Mouse (Mus musculus) intestine, embryonic 14.5 days (tissue): ENCODE measurements around the gene Mybphl. TPM values are rescaled to one million over a fixed set of nuclear protein-coding genes. Genes with fewer than 3 reads are reported as not detected.

ENCODE experiments used
- ATAC-seq: fragments of 200-750 bp; cut with Nextera tagmentation; replicated peaks from 2 replicates; pipeline ENCODE4 v1.8.0; 2017; ENCODE audit warnings: low read depth, moderate number of reproducible peaks, moderate TSS enrichment, moderate library complexity; ENCODE audit not compliant: low FRiP score, low TSS enrichment
- DNase-seq: peaks from one replicate; pipeline ENCODE4 v3.0.0-alpha.2; 2018; ENCODE audit warnings: low spot score
- H3K27ac ChIP-seq: fragments of 300-500 bp; sonication (generic); 2 replicates; pipeline ENCODE4 v1.5.1; 2014; ENCODE audit warnings: low read depth, mild to moderate bottlenecking, control low read depth
- H3K27me3 ChIP-seq: fragments of 300-500 bp; sonication (generic); replicated peaks from 2 replicates; pipeline ENCODE4 v1.6.1; 2014; ENCODE audit warnings: low read length, control low read depth; ENCODE audit not compliant: control insufficient read depth, insufficient read depth
- H3K36me3 ChIP-seq: fragments of 300-500 bp; sonication (generic); 2 replicates; pipeline ENCODE4 v1.6.1; 2014; ENCODE audit warnings: low read length, control low read depth; ENCODE audit not compliant: control insufficient read depth, insufficient read depth
- H3K4me1 ChIP-seq: fragments of 300-500 bp; sonication (generic); replicated peaks from 2 replicates; pipeline ENCODE4 v1.6.1; 2014; ENCODE audit warnings: low read length, control low read depth, mixed read lengths; ENCODE audit not compliant: control insufficient read depth, insufficient read depth
- H3K4me2 ChIP-seq: fragments of 300-500 bp; sonication (generic); 2 replicates; pipeline ENCODE4 v1.6.1; 2014; ENCODE audit warnings: low read length
- H3K4me3 ChIP-seq: fragments of 300-500 bp; sonication (generic); 2 replicates; pipeline ENCODE4 v1.5.1; 2014; ENCODE audit warnings: low read depth, low read length, control low read depth, mixed read lengths
- H3K9ac ChIP-seq: fragments of 300-500 bp; sonication (generic); 2 replicates; pipeline ENCODE4 v1.6.1; 2014; ENCODE audit warnings: mild to moderate bottlenecking, low read length
- H3K9me3 ChIP-seq: fragments of 300-500 bp; sonication (generic); 2 replicates; pipeline ENCODE4 v1.6.1; 2016; ENCODE audit warnings: low read length, control low read depth; ENCODE audit not compliant: control insufficient read depth
- WGBS: fragments of 180-500 bp; shearing (Covaris S2); extraction: QIAGEN DNeasy Blood & Tissue Kit; methylation state at CpG from one replicate; pipeline ENCODE4 v1.1.7; 2014; 5-methylcytosine and 5-hydroxymethylcytosine counted together
- polyA plus RNA-seq: library from polyadenylated mRNA; unstranded; fragments of >200 nt; fragmentation: Nextera tagmentation; extraction: Ambion mirVana; gene quantifications from 2 replicates; pipeline ENCODE4 v1.2.1, GENCODE M21; 2014

Mybphl gene
- polyA plus RNA-seq, 1 experiment from 2014 or later, result not detected

DNA sequence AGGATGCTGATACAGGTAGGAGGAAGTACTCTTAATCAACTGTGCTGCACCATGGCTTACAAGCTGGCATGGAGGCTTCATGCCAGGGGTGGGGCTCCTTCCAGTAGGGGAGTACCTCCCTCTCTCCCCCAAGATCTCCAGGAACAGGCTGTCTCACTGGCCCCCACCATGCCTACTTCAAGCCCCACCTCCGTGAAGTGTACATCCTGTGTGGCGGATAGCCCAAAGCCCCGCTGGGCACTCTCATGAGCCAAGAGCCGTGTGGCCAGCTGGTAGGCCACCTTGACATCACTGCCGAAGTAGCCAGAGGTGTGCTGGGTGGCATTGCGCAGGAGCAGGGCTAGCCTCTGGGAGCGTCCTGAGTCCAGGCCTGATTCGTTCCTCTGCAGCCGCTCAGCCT, 33.6 kb downstream of the Mybphl start:
- DNase-seq, result no peak
- no peak overlapping the region for H3K9ac ChIP-seq
- H3K9me3 ChIP-seq, result no peaks in the 10 kb centered on the region
- 89% methylated on average over 9 of the region's 9 CpGs for WGBS
- ATAC-seq, result no peak
- H3K4me1 ChIP-seq, result no peaks in the 10 kb centered on the region
- H3K27ac ChIP-seq, result no peak overlapping the region
- H3K4me3 ChIP-seq, result no peak overlapping the region
- no peaks in the 10 kb centered on the region for H3K27me3 ChIP-seq
- no peak overlapping the region for H3K4me2 ChIP-seq
- peaks cover 6% of the 10 kb centered on the region for H3K36me3 ChIP-seq

DNA sequence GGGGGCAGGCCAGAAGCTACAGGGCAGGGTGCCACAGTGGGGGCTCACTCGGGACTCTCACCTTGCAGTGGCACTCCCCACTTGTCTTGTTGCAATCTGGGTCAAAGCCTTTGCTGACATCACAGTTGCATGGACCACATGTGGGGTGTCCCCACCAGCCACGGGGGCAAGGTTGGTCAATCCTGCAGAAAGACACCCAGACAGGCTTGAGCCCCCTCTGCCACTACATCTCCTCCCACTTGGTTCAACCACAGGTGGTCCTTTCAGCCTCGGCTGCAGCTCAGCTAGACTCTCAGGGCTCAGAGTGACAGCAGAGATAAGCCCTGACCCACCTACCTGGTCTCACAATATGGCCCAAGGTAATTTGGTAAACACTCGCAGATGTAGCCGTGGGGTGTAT, 35.7 kb downstream of the Mybphl start:
- Histone ChIP-seq H3K4me3 (no peak overlapping the region), H3K27me3 (no peaks in the 10 kb centered on the region), H3K36me3 (peaks cover 6% of the 10 kb centered on the region), H3K4me1 (no peaks in the 10 kb centered on the region), H3K27ac (no peak overlapping the region), H3K9ac (no peak overlapping the region), H3K4me2 (no peak overlapping the region), H3K9me3 (no peaks in the 10 kb centered on the region)
- ATAC-seq (no peak), DNase-seq (no peak)
- WGBS, result 83% methylated on average over 5 of the region's 5 CpGs

DNA sequence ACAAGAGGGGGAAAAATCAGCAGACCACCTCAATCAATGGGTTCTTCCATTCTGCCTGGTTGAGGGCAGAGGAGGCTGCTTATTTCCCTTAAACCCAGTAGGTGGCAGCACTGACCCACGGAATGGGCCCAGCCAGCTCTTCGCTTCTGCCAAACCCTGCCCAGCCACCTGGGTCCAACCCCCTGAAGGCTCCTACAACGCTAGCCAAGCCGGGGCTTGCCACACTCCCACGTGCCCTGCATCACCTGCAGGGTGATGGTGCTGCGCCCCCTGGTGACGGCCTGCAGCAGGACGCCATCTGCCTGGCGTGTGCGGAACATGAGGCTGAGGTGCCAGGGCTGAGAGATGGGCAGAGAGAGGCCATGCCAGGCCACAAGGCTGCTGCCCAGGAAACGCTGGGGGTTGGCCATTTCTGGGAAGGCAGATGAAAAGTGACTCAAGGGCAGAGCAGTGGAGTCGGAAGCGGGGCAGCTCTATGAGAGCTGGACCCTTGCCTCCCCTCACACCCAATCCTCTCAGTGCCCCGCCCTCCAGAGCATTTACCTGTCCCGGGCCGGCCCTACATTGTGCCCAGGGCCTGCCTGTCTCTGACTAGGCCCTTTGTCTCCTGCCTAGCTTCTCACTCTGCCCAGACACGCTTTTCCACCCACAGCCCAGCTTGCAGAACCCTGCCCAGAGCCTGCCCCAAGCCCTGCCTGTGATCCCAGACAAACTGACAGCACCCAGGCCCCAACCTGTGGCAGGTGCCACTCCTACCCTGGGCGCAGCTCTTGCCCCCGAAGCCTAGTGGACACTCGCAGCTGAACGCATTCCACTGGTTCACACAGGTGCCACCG, 37.2 kb downstream of the Mybphl start:
- 36% methylated on average over 22 of the region's 22 CpGs for WGBS
- no peaks in the 10 kb centered on the region for H3K27me3 ChIP-seq
- peak overlapping the region; percentile 38 for H3K4me2 ChIP-seq
- H3K9me3 ChIP-seq, result no peaks in the 10 kb centered on the region
- no peak overlapping the region for H3K4me3 ChIP-seq
- no peak overlapping the region for H3K9ac ChIP-seq
- H3K27ac ChIP-seq, result no peak overlapping the region
- peak; percentile 89 for DNase-seq
- peaks cover 11% of the 10 kb centered on the region; the same call in 1 of the 2 replicates for H3K36me3 ChIP-seq
- no peaks in the 10 kb centered on the region for H3K4me1 ChIP-seq
- peak; percentile 88 for ATAC-seq

DNA sequence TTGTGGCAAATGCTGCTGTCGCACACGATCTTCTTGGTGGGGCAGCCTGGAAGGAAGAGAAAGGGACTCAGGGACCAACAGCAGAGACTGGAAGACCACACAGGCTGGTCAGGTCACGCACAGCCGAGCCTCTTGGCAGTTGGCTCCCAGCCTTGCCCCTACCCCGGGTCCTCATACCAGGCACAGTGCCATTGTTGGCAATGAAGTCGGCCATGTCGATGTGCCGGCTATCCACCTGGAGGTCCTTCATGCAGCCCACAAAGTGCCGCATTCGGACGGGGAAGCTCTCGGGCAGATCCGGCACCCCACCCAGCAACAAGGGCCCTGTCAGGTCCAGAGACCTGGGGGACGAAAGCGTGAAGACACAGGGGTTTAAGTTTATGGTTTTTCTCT, 37.8 kb downstream of the Mybphl start:
- ATAC-seq, result no peak
- Histone ChIP-seq H3K4me1 (no peaks in the 10 kb centered on the region), H3K27ac (no peak overlapping the region), H3K4me3 (no peak overlapping the region), H3K27me3 (no peaks in the 10 kb centered on the region), H3K9ac (no peak overlapping the region), H3K36me3 (peaks cover 10% of the 10 kb centered on the region; the same call in 1 of the 2 replicates), H3K9me3 (no peaks in the 10 kb centered on the region), H3K4me2 (no peak overlapping the region)
- no peak for DNase-seq
- 92% methylated on average over 15 of the region's 15 CpGs for WGBS

DNA sequence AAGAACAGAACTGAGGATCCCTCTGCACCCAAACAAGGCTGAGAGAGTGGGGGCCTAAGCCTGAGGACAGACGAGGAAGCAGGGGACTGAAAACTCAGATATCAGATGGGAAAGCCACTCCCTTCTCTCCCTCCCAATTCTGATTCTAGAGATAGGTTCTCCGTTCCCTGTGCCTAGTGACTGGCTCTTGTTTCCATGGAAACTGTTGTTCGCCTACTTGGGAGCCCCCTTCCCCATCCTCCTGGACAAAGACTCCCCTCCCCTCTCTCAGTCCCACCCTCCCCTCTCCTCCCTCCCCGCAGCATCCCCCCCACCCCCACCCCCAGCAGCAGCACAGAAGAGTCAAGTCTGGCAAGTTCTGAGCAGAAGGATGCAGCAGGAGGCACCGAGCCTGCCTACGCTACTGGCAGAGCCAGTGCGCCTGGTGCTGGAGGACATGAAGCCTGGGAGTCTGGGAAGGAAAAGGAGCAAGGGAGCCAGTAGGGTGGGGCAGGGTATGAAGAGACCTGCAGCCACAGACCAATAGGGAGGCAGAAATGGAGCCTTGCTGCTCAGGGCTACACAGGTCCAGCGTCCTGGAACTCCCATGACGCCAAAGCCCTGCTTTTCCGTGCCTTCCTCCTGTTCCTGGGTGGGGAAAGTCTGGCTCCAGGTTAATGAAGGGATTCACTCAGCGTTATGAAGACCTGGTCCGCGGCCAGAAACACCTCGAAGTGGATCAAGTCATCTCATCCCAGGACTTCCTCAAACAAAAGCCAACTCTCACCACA, 41.0 kb downstream of the Mybphl start:
- Histone ChIP-seq H3K4me2 (no peak overlapping the region), H3K9me3 (no peaks in the 10 kb centered on the region), H3K9ac (no peak overlapping the region), H3K36me3 (0 out of 2 replicates have a peak, but pooled peaks cover 5% of the 10 kb centered on the region), H3K27me3 (no peaks in the 10 kb centered on the region), H3K4me1 (0 out of 2 replicates have a peak, but pooled peaks cover 4% of the 10 kb centered on the region), H3K27ac (no peak overlapping the region), H3K4me3 (no peak overlapping the region)
- 55% methylated on average over 13 of the region's 14 CpGs for WGBS
- ATAC-seq (no peak), DNase-seq (no peak)

DNA sequence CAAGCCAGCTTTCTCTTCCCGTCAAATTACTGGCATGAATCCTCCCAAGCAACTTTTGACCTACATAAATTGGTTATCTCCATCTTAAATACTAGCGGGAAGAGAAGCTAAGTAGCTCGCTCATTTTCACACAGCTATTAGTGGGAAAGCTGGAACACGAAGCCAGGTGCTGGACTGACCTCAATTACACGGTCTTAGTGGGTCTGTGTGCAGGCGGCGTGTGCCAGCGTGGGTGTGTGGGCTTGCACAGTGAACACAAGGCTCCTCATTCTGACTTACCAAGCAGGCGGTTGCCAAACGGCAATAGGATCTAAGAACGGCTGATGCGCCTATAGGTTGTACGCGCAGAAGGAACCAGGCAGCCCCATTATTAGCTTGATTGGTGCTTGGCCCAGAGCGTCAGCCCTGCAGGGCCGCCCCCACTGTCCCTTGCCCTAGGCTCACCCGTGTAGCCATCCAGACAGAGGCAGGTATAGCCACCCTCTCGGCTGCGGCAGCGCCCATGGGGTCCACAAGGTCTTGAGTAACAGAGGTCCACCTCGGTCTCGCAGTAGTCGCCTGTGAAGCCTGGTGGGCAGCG, 41.7 kb downstream of the Mybphl start:
- Histone ChIP-seq H3K27ac (no peak overlapping the region), H3K4me3 (no peak overlapping the region), H3K4me2 (no peak overlapping the region), H3K4me1 (0 out of 2 replicates have a peak, but pooled peaks cover 6% of the 10 kb centered on the region), H3K27me3 (no peaks in the 10 kb centered on the region), H3K9me3 (no peaks in the 10 kb centered on the region), H3K9ac (no peak overlapping the region), H3K36me3 (0 out of 2 replicates have a peak, but pooled peaks cover 5% of the 10 kb centered on the region)
- WGBS, result 89% methylated on average over 24 of the region's 24 CpGs
- ATAC-seq (no peak), DNase-seq (no peak)

DNA sequence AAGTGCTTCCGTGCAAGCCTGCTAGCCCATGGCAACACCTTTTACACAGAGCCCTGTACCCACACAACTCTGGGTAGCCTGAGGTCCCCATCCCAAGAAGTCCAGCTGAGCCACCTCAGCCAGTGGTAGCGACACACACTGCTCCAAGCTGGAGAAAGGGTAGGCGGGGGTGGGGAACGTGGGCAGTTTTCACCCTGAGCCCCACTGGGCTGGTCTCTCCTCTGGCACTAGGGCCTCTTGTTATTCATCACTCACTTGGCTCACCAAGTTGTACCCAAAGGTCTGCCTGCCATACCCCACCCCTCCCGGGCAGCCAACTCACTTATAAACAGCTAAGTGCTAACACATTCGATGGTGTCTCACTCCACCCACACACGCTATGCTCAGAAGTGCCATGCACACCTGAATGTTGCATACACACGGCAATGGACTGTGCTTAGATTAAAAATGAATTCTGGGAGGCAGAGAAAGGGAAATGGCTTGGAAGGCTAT, 43.9 kb downstream of the Mybphl start:
- 85% methylated on average over 8 of the region's 8 CpGs for WGBS
- Histone ChIP-seq H3K4me2 (no peak overlapping the region), H3K27me3 (no peaks in the 10 kb centered on the region), H3K36me3 (0 out of 2 replicates have a peak, but pooled peaks cover 18% of the 10 kb centered on the region), H3K4me1 (0 out of 2 replicates have a peak, but pooled peaks cover 6% of the 10 kb centered on the region), H3K27ac (no peak overlapping the region), H3K4me3 (no peak overlapping the region), H3K9me3 (peaks cover 6% of the 10 kb centered on the region; the same call in 1 of the 2 replicates), H3K9ac (no peak overlapping the region)
- no peak for ATAC-seq
- DNase-seq, result no peak

DNA sequence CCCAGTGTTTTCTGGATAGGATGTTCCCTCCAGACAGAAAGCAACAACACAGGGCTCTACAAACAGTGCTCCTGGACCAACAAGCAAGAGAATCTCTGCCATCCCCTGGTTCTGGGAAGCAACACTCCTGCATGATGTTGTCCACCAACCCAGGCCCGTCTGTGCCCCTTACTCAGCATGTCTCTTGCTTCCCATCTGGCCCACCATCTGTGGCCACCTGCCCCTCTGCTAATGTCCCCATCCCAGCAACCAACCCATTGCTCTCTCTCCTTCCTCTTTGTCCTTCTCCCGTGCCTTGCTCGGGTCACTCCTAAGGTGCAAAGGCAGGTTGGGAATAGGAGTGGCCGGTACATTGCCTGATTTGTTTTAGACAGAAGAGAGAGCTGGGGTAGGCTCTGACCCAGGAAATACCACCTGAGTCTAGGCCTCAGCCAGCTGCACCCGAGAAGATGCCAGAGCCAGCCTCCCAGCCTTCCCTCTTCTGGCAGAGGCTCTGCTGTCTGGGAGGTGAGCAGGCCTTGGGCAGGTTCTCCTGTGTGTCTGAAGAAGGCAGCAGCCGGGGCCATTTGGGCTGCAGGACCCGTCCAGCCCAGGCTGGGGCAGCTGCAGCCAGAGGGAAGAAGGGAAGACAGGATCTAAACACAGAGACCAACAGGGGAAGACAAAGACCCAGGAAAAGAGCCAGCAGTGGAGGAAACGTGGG, 45.1 kb downstream of the Mybphl start:
- H3K27ac ChIP-seq, result no peak overlapping the region
- DNase-seq, result no peak

More for the DNA sequence above, 45.1 kb downstream of the Mybphl start:
- Histone ChIP-seq H3K9ac (no peak overlapping the region), H3K4me2 (no peak overlapping the region), H3K4me1 (0 out of 2 replicates have a peak, but pooled peaks cover 6% of the 10 kb centered on the region), H3K4me3 (no peak overlapping the region), H3K36me3 (0 out of 2 replicates have a peak, but pooled peaks cover 18% of the 10 kb centered on the region), H3K27me3 (no peaks in the 10 kb centered on the region), H3K9me3 (peaks cover 14% of the 10 kb centered on the region; the same call in 1 of the 2 replicates)
- no peak for ATAC-seq
- 54% methylated on average over 8 of the region's 8 CpGs for WGBS
